Mouse (Mus musculus): ENCODE results near the gene Gm21969. TPM values are rescaled to one million over a fixed set of nuclear protein-coding genes. Genes with fewer than 3 reads are reported as not detected.
A peak's percentile ranks its signal among the peaks of the same experiment; 100 is the strongest.

The Gm21969 gene
- polyA plus RNA-seq, 1 experiment from 2014 or later: not detected

- WGBS: under 1% methylated on average over 35 of the region's 38 CpGs
- TF ChIP-seq CTCF (IDR thresholded peaks at IDR 0.05): no peak; the same call in 1 of the 2 replicates
- no peak; the same call in 1 of the 2 replicates for TF ChIP-seq EP300 (IDR thresholded peaks at IDR 0.05)
- peak within 1 kb of the TSS; percentile 51 for H3K4me3 ChIP-seq (ENCODE audit: low read depth, low read length)
Measured at GRCm38 (mm10) chr4:139622373-139623282, 19.6 kb downstream of the Gm21969 start, which contains the start of gene Aldh4a1. TSS of gene Aldh4a1 (plus strand) at chr4:139622866.

DNA sequence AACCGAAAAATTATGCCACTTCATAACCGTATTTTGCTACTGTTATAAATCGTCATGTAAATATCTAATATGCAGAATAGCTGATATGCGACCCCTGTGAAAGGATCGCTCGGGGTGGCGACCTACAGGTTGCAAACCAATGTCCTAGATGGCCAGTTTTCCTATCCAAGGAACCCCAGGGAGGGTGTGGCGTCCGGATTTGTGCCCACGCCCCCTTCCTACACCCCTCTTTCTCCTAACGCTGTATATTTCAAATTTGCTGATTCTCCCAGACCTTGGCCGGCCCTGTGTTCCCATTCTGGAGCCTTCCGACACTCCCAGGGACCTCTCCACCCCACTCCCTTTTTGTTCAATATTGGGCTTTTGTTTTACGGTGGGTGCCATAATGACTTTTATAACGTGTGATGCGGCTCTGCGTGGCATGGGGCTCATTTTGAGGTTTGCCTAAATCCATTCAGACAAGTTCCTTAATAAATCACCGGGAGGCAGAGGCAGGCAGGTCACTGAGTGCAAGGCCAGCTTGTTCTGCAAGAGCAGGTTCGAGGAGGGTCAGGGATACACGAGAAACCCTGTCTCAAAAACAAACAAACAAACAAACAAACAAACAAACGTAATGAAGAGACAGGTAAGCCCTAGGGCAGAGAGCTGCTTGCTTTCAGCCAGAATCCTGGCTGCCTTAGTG is 20.6 kb downstream of the Gm21969 start:
- no peak for TF ChIP-seq CTCF (IDR thresholded peaks at IDR 0.05)
- peak overlapping the region; percentile 51 for H3K4me3 ChIP-seq (ENCODE audit: low read depth, low read length)
- DNase-seq (ENCODE audit: low spot score) (no peak), ATAC-seq (no peak)
- H3K4me1 ChIP-seq (ENCODE audit: insufficient read depth, low read depth, low read length): peaks cover 4% of the 10 kb centered on the region; the same call in 1 of the 2 replicates
- peak overlapping the region; percentile 90; the same call in 1 of the 2 replicates for H3K27ac ChIP-seq (ENCODE audit: low read length)
- peak overlapping the region; percentile 75 for H3K4me2 ChIP-seq (replicated peaks; ENCODE audit: low read depth, low read length)
- no peaks in the 10 kb centered on the region for H3K27me3 ChIP-seq (replicated peaks; ENCODE audit: insufficient read depth, low read length)
- H3K9me3 ChIP-seq (ENCODE audit: low read length): no peaks in the 10 kb centered on the region
- 18% methylated on average over 21 of the region's 21 CpGs for WGBS
- H3K9ac ChIP-seq (replicated peaks; ENCODE audit: low read depth): peak overlapping the region; percentile 50; the same call in 1 of the 2 replicates
- H3K36me3 ChIP-seq (ENCODE audit: insufficient read depth, low read length): no peaks in the 10 kb centered on the region

More at GRCm38 (mm10) chr4:139622373-139623282, 19.6 kb downstream of the Gm21969 start, which contains the start of gene Aldh4a1:
- Histone ChIP-seq H3K27me3 (replicated peaks; ENCODE audit: insufficient read depth, low read length) (no peaks in the 10 kb centered on the region), H3K4me2 (replicated peaks; ENCODE audit: low read depth, low read length) (peak within 1 kb of the TSS; percentile 75), H3K9ac (replicated peaks; ENCODE audit: low read depth) (peak within 1 kb of the TSS; percentile 50), H3K9me3 (ENCODE audit: low read length) (no peaks in the 10 kb centered on the region), H3K27ac (ENCODE audit: low read length) (peak within 1 kb of the TSS; percentile 90), H3K4me1 (ENCODE audit: insufficient read depth, low read depth, low read length) (peaks cover 4% of the 10 kb centered on the region; the same call in 1 of the 2 replicates), H3K36me3 (ENCODE audit: insufficient read depth, low read length) (no peaks in the 10 kb centered on the region)
- peak; percentile 99 for DNase-seq (ENCODE audit: low spot score)
- peak; percentile 100 for ATAC-seq

DNA sequence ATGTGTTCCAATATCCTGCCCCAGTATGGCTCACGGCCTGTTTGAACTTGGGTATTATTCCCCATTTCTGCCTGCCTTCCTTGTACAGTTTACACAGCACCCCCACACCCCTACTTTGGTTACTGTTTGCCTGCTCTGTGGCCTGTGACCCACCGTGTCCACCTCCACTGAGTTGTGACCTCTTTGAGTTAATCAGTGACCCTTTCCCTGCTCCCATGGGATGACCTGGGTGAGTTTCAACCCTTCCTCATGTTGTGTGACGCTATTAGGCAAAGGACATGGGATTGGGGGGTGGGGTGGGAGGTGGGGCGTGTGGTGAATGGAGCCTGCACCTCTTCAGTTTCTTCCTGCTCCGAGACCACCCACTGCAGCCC is 21.1 kb downstream of the Gm21969 start:
- Histone ChIP-seq H3K27me3 (replicated peaks; ENCODE audit: insufficient read depth, low read length) (no peaks in the 10 kb centered on the region), H3K9me3 (ENCODE audit: low read length) (no peaks in the 10 kb centered on the region), H3K27ac (ENCODE audit: low read length) (0 out of 2 replicates have a peak overlapping the region, but pooled peaks have one; percentile 14), H3K4me1 (ENCODE audit: insufficient read depth, low read depth, low read length) (peaks cover 4% of the 10 kb centered on the region; the same call in 1 of the 2 replicates), H3K9ac (replicated peaks; ENCODE audit: low read depth) (no peak overlapping the region), H3K36me3 (ENCODE audit: insufficient read depth, low read length) (no peaks in the 10 kb centered on the region), H3K4me2 (replicated peaks; ENCODE audit: low read depth, low read length) (peak overlapping the region; percentile 75), H3K4me3 (ENCODE audit: low read depth, low read length) (no peak overlapping the region)
- TF ChIP-seq CTCF (IDR thresholded peaks at IDR 0.05): no peak
- TF ChIP-seq EP300 (IDR thresholded peaks at IDR 0.05): no peak
- 41% methylated on average over 5 of the region's 5 CpGs for WGBS
- ATAC-seq (no peak), DNase-seq (ENCODE audit: low spot score) (no peak)

DNA sequence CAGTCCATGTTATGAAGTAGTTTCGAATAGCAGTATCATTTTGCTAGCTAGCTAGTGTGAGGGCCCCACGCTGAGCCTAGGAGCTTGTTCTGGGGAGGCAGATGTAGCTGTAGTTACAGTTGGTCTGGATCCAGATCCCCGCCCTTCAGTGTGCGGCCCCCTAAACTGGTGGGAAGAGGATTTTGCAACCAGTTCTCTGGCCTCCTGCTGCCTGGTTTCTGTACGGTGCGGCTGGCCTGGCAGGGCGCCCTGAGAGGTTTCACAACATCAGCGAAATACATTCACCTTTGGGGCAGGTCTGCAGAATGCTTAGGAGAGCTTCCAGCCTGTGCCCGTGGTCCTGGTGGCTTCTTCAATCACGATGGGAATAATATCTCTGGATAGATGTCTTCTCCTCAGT is 21.7 kb downstream of the Gm21969 start:
- 51% methylated on average over 10 of the region's 10 CpGs for WGBS

DNA sequence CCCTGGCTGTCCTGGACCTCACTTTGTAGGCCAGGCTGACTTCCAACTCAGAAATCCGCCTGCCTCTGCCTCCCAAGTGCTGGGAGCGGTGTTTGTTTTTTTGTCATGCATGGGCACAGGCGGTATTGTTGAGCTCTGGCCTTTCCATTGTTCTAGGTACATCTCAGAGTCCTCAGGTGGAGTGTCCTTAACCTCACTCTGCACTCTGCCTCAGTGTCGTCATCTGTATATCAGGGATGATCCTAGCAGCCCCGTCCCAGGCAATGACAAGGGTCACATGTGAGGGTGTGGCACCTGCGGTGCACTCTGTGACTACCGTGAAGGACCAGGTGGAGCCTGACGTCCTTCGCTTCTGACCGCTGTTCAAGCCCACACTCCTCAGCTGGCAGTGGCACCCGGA is 24.4 kb downstream of the Gm21969 start:
- WGBS: 90% methylated on average over 11 of the region's 11 CpGs
- Histone ChIP-seq H3K36me3 (ENCODE audit: insufficient read depth, low read length) (no peaks in the 10 kb centered on the region), H3K27me3 (replicated peaks; ENCODE audit: insufficient read depth, low read length) (no peaks in the 10 kb centered on the region), H3K9me3 (ENCODE audit: low read length) (no peaks in the 10 kb centered on the region), H3K9ac (replicated peaks; ENCODE audit: low read depth) (no peak overlapping the region), H3K4me3 (ENCODE audit: low read depth, low read length) (no peak overlapping the region), H3K27ac (ENCODE audit: low read length) (no peak overlapping the region), H3K4me1 (ENCODE audit: insufficient read depth, low read depth, low read length) (peaks cover 7% of the 10 kb centered on the region; the same call in 1 of the 2 replicates), H3K4me2 (replicated peaks; ENCODE audit: low read depth, low read length) (no peak overlapping the region)
- no peak for TF ChIP-seq CTCF (IDR thresholded peaks at IDR 0.05)
- no peak for TF ChIP-seq EP300 (IDR thresholded peaks at IDR 0.05)
- ATAC-seq (no peak), DNase-seq (ENCODE audit: low spot score) (no peak)

More for the DNA sequence above, 21.7 kb downstream of the Gm21969 start:
- TF ChIP-seq CTCF (IDR thresholded peaks at IDR 0.05) (no peak), EP300 (IDR thresholded peaks at IDR 0.05) (no peak)
- ATAC-seq (no peak), DNase-seq (ENCODE audit: low spot score) (peak; percentile 80)
- Histone ChIP-seq H3K4me3 (ENCODE audit: low read depth, low read length) (no peak overlapping the region), H3K36me3 (ENCODE audit: insufficient read depth, low read length) (no peaks in the 10 kb centered on the region), H3K4me1 (ENCODE audit: insufficient read depth, low read depth, low read length) (peaks cover 4% of the 10 kb centered on the region; the same call in 1 of the 2 replicates), H3K4me2 (replicated peaks; ENCODE audit: low read depth, low read length) (peak overlapping the region; percentile 75), H3K9me3 (ENCODE audit: low read length) (no peaks in the 10 kb centered on the region), H3K27me3 (replicated peaks; ENCODE audit: insufficient read depth, low read length) (no peaks in the 10 kb centered on the region), H3K9ac (replicated peaks; ENCODE audit: low read depth) (no peak overlapping the region), H3K27ac (ENCODE audit: low read length) (peak overlapping the region; percentile 14; the same call in 1 of the 2 replicates)

- ATAC-seq: no peak
- H3K4me2 ChIP-seq (replicated peaks; ENCODE audit: low read depth, low read length): no peak overlapping the region
Measured at GRCm38 (mm10) chr4:139630171-139630570, 27.2 kb downstream of the Gm21969 start.

More at GRCm38 (mm10) chr4:139630171-139630570, 27.2 kb downstream of the Gm21969 start:
- DNase-seq (ENCODE audit: low spot score): no peak
- Histone ChIP-seq H3K4me3 (ENCODE audit: low read depth, low read length) (no peak overlapping the region), H3K9ac (replicated peaks; ENCODE audit: low read depth) (no peak overlapping the region), H3K9me3 (ENCODE audit: low read length) (no peaks in the 10 kb centered on the region), H3K36me3 (ENCODE audit: insufficient read depth, low read length) (no peaks in the 10 kb centered on the region), H3K4me1 (ENCODE audit: insufficient read depth, low read depth, low read length) (peaks cover 3% of the 10 kb centered on the region; the same call in 1 of the 2 replicates), H3K27me3 (replicated peaks; ENCODE audit: insufficient read depth, low read length) (no peaks in the 10 kb centered on the region), H3K27ac (ENCODE audit: low read length) (no peak overlapping the region)
- 63% methylated on average over 10 of the region's 10 CpGs for WGBS
- TF ChIP-seq EP300 (IDR thresholded peaks at IDR 0.05) (no peak), CTCF (IDR thresholded peaks at IDR 0.05) (peak; percentile 28; the same call in 1 of the 2 replicates)

All from lung, postnatal 0 days (tissue).